Comparison of ENCODE assay signal across 9 mouse cellular contexts in genomic region chr12:74745051-74745450, GRCm38 (mm10).
"Had no signal": no experiment of that assay in that cellular context is flagged by ENCODE, and none has a peak within 500 bp of the region (broad histone marks: within the 10 kb centered on the region; RNA-seq: fewer than 3 reads in every experiment).

No protein-coding gene starts in this region.

- DNase-seq: kidney, adult 11 months; kidney, adult 9 months; kidney, postnatal 36 days; lung, embryonic 14.5 days; lung, postnatal 10 days; lung, postnatal 4 days; midbrain, embryonic 14.5 days; thymus, adult 18-20 months; thymus, postnatal 14 days had no signal
